Mouse (Mus musculus) heart, adult 2 months (tissue): Measurements from ENCODE around the gene Bhlha15.
A peak's percentile ranks its signal among the peaks of the same experiment; 100 is the strongest.

Experiments used
- CTCF ChIP-seq: fragments of 200-600 bp; IDR thresholded peaks from 2 replicates; pipeline ENCODE4 v1.8.1; 2022; ENCODE audit warnings: antibody characterized with exemption, mild to moderate bottlenecking, moderate library complexity
- EP300 ChIP-seq: fragments of 200-500 bp; IDR thresholded peaks from 2 replicates; pipeline ENCODE4 v1.6.1; 2011; ENCODE audit warnings: low read depth, low read length, control low read depth; ENCODE audit not compliant: insufficient read depth
- POLR2A ChIP-seq: fragments of 200-500 bp; IDR thresholded peaks from 2 replicates; pipeline ENCODE4 v1.6.1; 2011; ENCODE audit warnings: mild to moderate bottlenecking, low read depth, low read length, control low read depth; ENCODE audit not compliant: insufficient read depth

DNA sequence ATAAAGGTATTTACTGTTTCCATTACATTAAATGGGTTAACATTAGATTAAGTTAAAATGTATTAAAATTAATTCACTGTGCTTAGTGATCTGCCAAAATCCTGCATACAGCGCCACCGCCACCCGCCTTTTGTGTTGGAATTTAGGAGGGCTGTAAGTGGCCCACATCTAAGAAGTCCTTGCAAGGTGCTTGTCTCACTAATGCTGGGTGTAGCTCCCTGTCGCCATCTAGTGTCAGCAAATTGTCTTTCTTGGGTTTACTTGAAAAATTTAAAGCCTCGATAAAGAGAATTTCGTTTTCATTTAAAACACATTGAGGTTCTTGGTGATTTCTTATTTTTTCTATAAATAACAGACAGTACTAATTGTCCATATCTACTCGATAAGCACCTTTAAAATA lies 35.6 kb upstream of the Bhlha15 start:
- peak; percentile 95 for TF ChIP-seq CTCF
- TF ChIP-seq EP300 = peak; percentile 43; the same call in 1 of the 2 replicates
- no peak for TF ChIP-seq POLR2A
